ENCODE assay signal across 23 mouse cellular contexts in genomic region chr7:123389686-123390280, GRCm38 (mm10). TPM values are rescaled to one million over a fixed set of nuclear protein-coding genes. Genes with fewer than 3 reads are reported as not detected.
DNase-seq lines count a peak whose midpoint lies in the region; ATAC-seq and TF ChIP-seq lines count a peak whose summit lies in the region.
"Had no signal": no experiment of that assay in that cellular context is flagged by ENCODE, and none has a peak within 500 bp of the region (broad histone marks: within the 10 kb centered on the region; RNA-seq: fewer than 3 reads in every experiment).

No protein-coding gene starts in this region.

- no peak overlapping the region for H3K4me3 ChIP-seq in lung, postnatal 0 days (ENCODE audit: low read depth, low read length)
- no peak overlapping the region for H3K4me3 ChIP-seq in embryonic facial prominence, embryonic 10.5 days
- H3K4me3 ChIP-seq: embryonic facial prominence, embryonic 12.5 days; hindbrain, embryonic 13.5 days; limb, embryonic 15.5 days; lung, embryonic 15.5 days; midbrain, embryonic 15.5 days had no signal

- H3K27me3 ChIP-seq in lung, postnatal 0 days (replicated peaks; ENCODE audit: insufficient read depth, low read length): no peaks in the 10 kb centered on the region
- H3K27me3 ChIP-seq in embryonic facial prominence, embryonic 10.5 days (replicated peaks; ENCODE audit: low read depth, poor library complexity, severe bottlenecking): no peaks in the 10 kb centered on the region
- H3K27me3 ChIP-seq: embryonic facial prominence, embryonic 12.5 days; hindbrain, embryonic 13.5 days; limb, embryonic 15.5 days; lung, embryonic 15.5 days; midbrain, embryonic 15.5 days had no signal

- no peaks in the 10 kb centered on the region for H3K36me3 ChIP-seq in lung, postnatal 0 days (ENCODE audit: insufficient read depth, low read length)
- peaks cover 75% of the 10 kb centered on the region for H3K36me3 ChIP-seq in embryonic facial prominence, embryonic 10.5 days (replicated peaks)

- no peak overlapping the region for H3K4me2 ChIP-seq in lung, postnatal 0 days (replicated peaks; ENCODE audit: low read depth, low read length)
- H3K4me2 ChIP-seq: embryonic facial prominence, embryonic 12.5 days; hindbrain, embryonic 13.5 days; limb, embryonic 15.5 days; lung, embryonic 15.5 days; midbrain, embryonic 15.5 days had no signal

- H3K27ac ChIP-seq in lung, postnatal 0 days (ENCODE audit: low read length): no peak overlapping the region
- no peak overlapping the region for H3K27ac ChIP-seq in embryonic facial prominence, embryonic 10.5 days (replicated peaks)
- H3K27ac ChIP-seq: embryonic facial prominence, embryonic 12.5 days; hindbrain, embryonic 13.5 days; limb, embryonic 15.5 days; liver, embryonic 14.5 days; lung, embryonic 15.5 days; macrophage; midbrain, embryonic 15.5 days had no signal

- H3K9me3 ChIP-seq in lung, postnatal 0 days (ENCODE audit: low read length): no peaks in the 10 kb centered on the region
- H3K9me3 ChIP-seq in embryonic facial prominence, embryonic 10.5 days: no peaks in the 10 kb centered on the region
- H3K9me3 ChIP-seq: embryonic facial prominence, embryonic 12.5 days; hindbrain, embryonic 13.5 days; limb, embryonic 15.5 days; lung, embryonic 15.5 days; midbrain, embryonic 15.5 days had no signal

- H3K9ac ChIP-seq in lung, postnatal 0 days (replicated peaks; ENCODE audit: low read depth): no peak overlapping the region
- H3K9ac ChIP-seq: embryonic facial prominence, embryonic 12.5 days; forebrain, postnatal 0 days; hindbrain, embryonic 13.5 days; limb, embryonic 15.5 days; liver, embryonic 14.5 days; lung, embryonic 15.5 days; midbrain, embryonic 15.5 days had no signal

- 81% methylated on average over 6 of the region's 6 CpGs for WGBS in lung, postnatal 0 days
- 78% methylated on average over 6 of the region's 6 CpGs for WGBS in embryonic facial prominence, embryonic 10.5 days

- TF ChIP-seq EP300 in lung, postnatal 0 days (IDR thresholded peaks at IDR 0.05): no peak

- TF ChIP-seq CTCF in lung, postnatal 0 days (IDR thresholded peaks at IDR 0.05): no peak

- no peaks in the 10 kb centered on the region for H3K4me1 ChIP-seq in lung, postnatal 0 days (ENCODE audit: insufficient read depth, low read depth, low read length)
- 0 out of 2 replicates have a peak, but pooled peaks cover 4% of the 10 kb centered on the region for H3K4me1 ChIP-seq in embryonic facial prominence, embryonic 10.5 days
- H3K4me1 ChIP-seq: embryonic facial prominence, embryonic 12.5 days; hindbrain, embryonic 13.5 days; limb, embryonic 15.5 days; lung, embryonic 15.5 days; midbrain, embryonic 15.5 days had no signal

- peak; percentile 43 for ATAC-seq in lung, postnatal 0 days
- ATAC-seq: forebrain, postnatal 0 days; inflammation-experienced regulatory T-cells, adult 6 months; midbrain, embryonic 15.5 days had no signal

- DNase-seq in cerebellum, postnatal 25 days: peak; percentile 33 to 44
- DNase-seq in cerebellum, postnatal 4 days (ENCODE audit: low spot score in 2 of 2): no peak
- peak; percentile 40 for DNase-seq in lung, postnatal 0 days (ENCODE audit: low spot score)
- no peak for DNase-seq in lung, postnatal 14 days
- peak; percentile 3 for DNase-seq in adipocyte (ENCODE audit: low spot score)
- no peak for DNase-seq in adrenal gland, adult 2 months
- no peak for DNase-seq in embryonic facial prominence, embryonic 10.5 days (ENCODE audit: low spot score)
- DNase-seq: adrenal gland, postnatal 10 days; forebrain, postnatal 0 days; gastrocnemius, postnatal 25 days; heart, postnatal 36 days; kidney, adult 9 months; kidney, postnatal 36 days; thymus, adult 18-20 months; thymus, postnatal 36 days had no signal

RNA-seq across cellular contexts. Expression of gene Arhgap17, which starts 20.1 kb away (rescaled TPM):
- 13.4 and 14.5 TPM in 2 replicates for polyA plus RNA-seq in lung, postnatal 0 days (2015; fragmentation: Nextera tagmentation; extraction: Ambion mirVana)
- 10 to 100 TPM; 52.9 to 58.3 TPM for total RNA-seq in adrenal gland, adult 2 months (2021)
- polyA plus RNA-seq in adrenal gland, adult 2 months (2012; rRNA removed): 54.8 and 62.0 TPM in 2 replicates
- polyA plus RNA-seq in embryonic facial prominence, embryonic 10.5 days (2016; fragmentation: Nextera tagmentation; extraction: Ambion mirVana): 28.5 and 32.3 TPM in 2 replicates

RNA-seq across cellular contexts. Expression of gene Lcmt1, which starts 20.2 kb away (rescaled TPM):
- polyA plus RNA-seq in lung, postnatal 0 days (2015; fragmentation: Nextera tagmentation; extraction: Ambion mirVana): 24.4 and 26.0 TPM in 2 replicates
- total RNA-seq in adrenal gland, adult 2 months (2021): 10 to 100 TPM; 24.0 to 28.3 TPM
- 15.9 and 16.5 TPM in 2 replicates for polyA plus RNA-seq in adrenal gland, adult 2 months (2012; rRNA removed)
- polyA plus RNA-seq in embryonic facial prominence, embryonic 10.5 days (2016; fragmentation: Nextera tagmentation; extraction: Ambion mirVana): 49.6 and 53.5 TPM in 2 replicates

Comparison
In these comparisons a context has a peak if more than half of its experiments do, and no peak if none do; other contexts are left out.
1. DNase-seq: peak in cerebellum, postnatal 25 days (2 of 2), lung, postnatal 0 days (single experiment) and adipocyte (single experiment); none in cerebellum, postnatal 4 days (0 of 2), lung, postnatal 14 days (single experiment), adrenal gland, adult 2 months (single experiment) and embryonic facial prominence, embryonic 10.5 days (single experiment).